Mouse (Mus musculus): ENCODE measurements around the gene Stmn1. TPM values are rescaled to one million over a fixed set of nuclear protein-coding genes. Genes with fewer than 3 reads are reported as not detected.

The Stmn1 gene
- total RNA-seq, 2 experiments from 2014 or later, result 338 to 365 TPM

GRCm38 (mm10) chr4:134516981-134517380 is 48.9 kb downstream of the Stmn1 start:
- DNase-seq, result no peak

GRCm38 (mm10) chr4:134517719-134518118 is 49.6 kb downstream of the Stmn1 start:
- DNase-seq, result no peak

- DNase-seq, result no peak
These were observed 50.4 kb downstream of the Stmn1 start for GRCm38 (mm10) chr4:134518541-134518940.

- peak in 1 of 2 experiments; percentile 44 for DNase-seq
These were observed 51.2 kb downstream of the Stmn1 start for GRCm38 (mm10) chr4:134519281-134519680.

Small RNAs within 50 kb of the gene (microRNA-seq; reads per million reads assigned to microRNA genes)
- 0.85 to 1.2 reads per million in 2 experiments for gene Gm23634

Other genes with a start within 250 kb of the Stmn1 start
- gene Catsper4, start 240.9 kb upstream of the Stmn1 start, total RNA-seq (2021), result not detected
- under 1 TPM; 0.35 to 0.58 TPM for gene Cnksr1, start 229.9 kb upstream of the Stmn1 start, total RNA-seq (2021)
- not detected for gene E130218I03Rik, start 224.7 kb upstream of the Stmn1 start, total RNA-seq (2021)
- gene Zfp593, start 222.7 kb upstream of the Stmn1 start, total RNA-seq (2021), result 10 to 100 TPM; 10.2 to 11.4 TPM
- not detected for gene Gm30191, start 221.4 kb upstream of the Stmn1 start, total RNA-seq (2021)
- gene Grrp1, start 214.2 kb upstream of the Stmn1 start, total RNA-seq (2021), result 1 to 10 TPM; 2.7 to 7.4 TPM
- 10 to 100 TPM; 16.7 to 21.5 TPM for gene Pdik1l, start 180.4 kb upstream of the Stmn1 start, total RNA-seq (2021)
- gene Trim63, start 153.2 kb upstream of the Stmn1 start, total RNA-seq (2021), result not detected
- not detected for gene Slc30a2, start 125.1 kb upstream of the Stmn1 start, total RNA-seq (2021)
- 10 to 100 TPM; 41.8 to 45.5 TPM for gene Extl1, start 84.5 kb upstream of the Stmn1 start, total RNA-seq (2021)
- 1 to 10 TPM; 6.6 to 8.2 TPM for gene Pafah2, start 72.0 kb upstream of the Stmn1 start, total RNA-seq (2021)
- gene Paqr7, start 28.4 kb downstream of the Stmn1 start, total RNA-seq (2021), result 10 to 100 TPM; 63.6 to 69.1 TPM
- gene Aunip, start 42.7 kb downstream of the Stmn1 start, total RNA-seq (2021), result 1 to 10 TPM in 1 of 2 experiments, not detected in 1; 1.3 TPM
- gene Mtfr1l, start 67.1 kb downstream of the Stmn1 start, total RNA-seq (2021), result 10 to 100 TPM; 63.2 to 64.7 TPM
- gene Selenon, start 83.8 kb downstream of the Stmn1 start, total RNA-seq (2021), result 10 to 100 TPM; 16.0 to 18.0 TPM
- 10 to 100 TPM; 21.6 to 23.8 TPM for gene Man1c1, start 236.0 kb downstream of the Stmn1 start, total RNA-seq (2021)